Mouse (Mus musculus) brain, embryonic 14.5 days (tissue): ENCODE results near the gene Wnt2b.

Experiments
- CTCF ChIP-seq: fragments of 200-500 bp; IDR thresholded peaks from 2 replicates; pipeline ENCODE4 v1.5.1; 2012; ENCODE audit warnings: inconsistent platforms, mild to moderate bottlenecking, moderate library complexity, borderline replicate concordance; ENCODE audit not compliant: insufficient read depth, insufficient read length; ENCODE audit errors: extremely low read depth
- POLR2A ChIP-seq: fragments of 200-500 bp; IDR thresholded peaks from 2 replicates; pipeline ENCODE4 v1.6.1; 2012; ENCODE audit warnings: mild to moderate bottlenecking, inconsistent platforms, borderline replicate concordance; ENCODE audit not compliant: poor library complexity, insufficient read depth, insufficient read length, severe bottlenecking; ENCODE audit errors: extremely low read depth

GRCm38 (mm10) chr3:104896141-104896540 lies 65.6 kb downstream of the Wnt2b start:
- TF ChIP-seq CTCF (no peak), POLR2A (no peak)
